Mouse (Mus musculus): ENCODE results near the gene Apol6. TPM values are rescaled to one million over a fixed set of nuclear protein-coding genes. Genes with fewer than 3 reads are reported as not detected.

The Apol6 gene
- not detected in 2 replicates for polyA plus RNA-seq (2011; ENCODE audit: insufficient read depth, insufficient read length, low read depth, missing spikeins)

GRCm38 (mm10) chr15:77044597-77045320, at the start of gene Apol6:
Gene Apol6 (plus strand): TSS chr15:77044729.
- Histone ChIP-seq H3K36me3 (ENCODE audit: control insufficient read depth, insufficient read depth, low read length, poor library complexity, severe bottlenecking) (no peaks in the 10 kb centered on the region), H3K27me3 (ENCODE audit: control insufficient read depth, insufficient read depth, low read length, poor library complexity, severe bottlenecking) (no peaks in the 10 kb centered on the region), H3K9ac (ENCODE audit: low read depth, poor library complexity, severe bottlenecking) (no peak within 1 kb of the TSS), H3K4me3 (ENCODE audit: low read depth, low read length) (no peak within 1 kb of the TSS), H3K27ac (ENCODE audit: insufficient read depth, low read length) (no peak within 1 kb of the TSS), H3K4me1 (ENCODE audit: control insufficient read depth, insufficient read depth, low read length) (no peaks in the 10 kb centered on the region), H3K9me3 (replicated peaks; ENCODE audit: control insufficient read depth, insufficient read depth, low read length, poor library complexity, severe bottlenecking) (no peaks in the 10 kb centered on the region)
- TF ChIP-seq EP300 (IDR thresholded peaks at IDR 0.05; ENCODE audit: insufficient read depth, low read depth, low read length) = no peak
- TF ChIP-seq POLR2A (IDR thresholded peaks at IDR 0.05; ENCODE audit: insufficient read depth, low read length) = no peak
- TF ChIP-seq CTCF (IDR thresholded peaks at IDR 0.05; ENCODE audit: low read depth, low read length) = no peak

- Histone ChIP-seq H3K4me3 (ENCODE audit: low read depth, low read length) (no peak overlapping the region), H3K27ac (ENCODE audit: insufficient read depth, low read length) (no peak overlapping the region), H3K36me3 (ENCODE audit: control insufficient read depth, insufficient read depth, low read length, poor library complexity, severe bottlenecking) (no peaks in the 10 kb centered on the region), H3K4me1 (ENCODE audit: control insufficient read depth, insufficient read depth, low read length) (peaks cover 2% of the 10 kb centered on the region), H3K9me3 (replicated peaks; ENCODE audit: control insufficient read depth, insufficient read depth, low read length, poor library complexity, severe bottlenecking) (no peaks in the 10 kb centered on the region), H3K27me3 (ENCODE audit: control insufficient read depth, insufficient read depth, low read length, poor library complexity, severe bottlenecking) (no peaks in the 10 kb centered on the region), H3K9ac (ENCODE audit: low read depth, poor library complexity, severe bottlenecking) (no peak overlapping the region)
- TF ChIP-seq POLR2A (IDR thresholded peaks at IDR 0.05; ENCODE audit: insufficient read depth, low read length) = no peak
- no peak for TF ChIP-seq EP300 (IDR thresholded peaks at IDR 0.05; ENCODE audit: insufficient read depth, low read depth, low read length)
- TF ChIP-seq CTCF (IDR thresholded peaks at IDR 0.05; ENCODE audit: low read depth, low read length) = no peak
Observed at GRCm38 (mm10) chr15:76998048-76998447, 46.5 kb upstream of the Apol6 start.

- H3K4me1 ChIP-seq (ENCODE audit: control insufficient read depth, insufficient read depth, low read length) = peaks cover 2% of the 10 kb centered on the region
- H3K9me3 ChIP-seq (replicated peaks; ENCODE audit: control insufficient read depth, insufficient read depth, low read length, poor library complexity, severe bottlenecking) = no peaks in the 10 kb centered on the region
- H3K27ac ChIP-seq (ENCODE audit: insufficient read depth, low read length) = no peak overlapping the region
- H3K9ac ChIP-seq (ENCODE audit: low read depth, poor library complexity, severe bottlenecking) = peak overlapping the region; percentile 3; the same call in 1 of the 2 replicates
- H3K4me3 ChIP-seq (ENCODE audit: low read depth, low read length) = peak overlapping the region; percentile 22
- H3K27me3 ChIP-seq (ENCODE audit: control insufficient read depth, insufficient read depth, low read length, poor library complexity, severe bottlenecking) = no peaks in the 10 kb centered on the region
- H3K36me3 ChIP-seq (ENCODE audit: control insufficient read depth, insufficient read depth, low read length, poor library complexity, severe bottlenecking) = no peaks in the 10 kb centered on the region
- peak; percentile 17 for TF ChIP-seq CTCF (IDR thresholded peaks at IDR 0.05; ENCODE audit: low read depth, low read length)
- no peak for TF ChIP-seq POLR2A (IDR thresholded peaks at IDR 0.05; ENCODE audit: insufficient read depth, low read length)
- no peak for TF ChIP-seq EP300 (IDR thresholded peaks at IDR 0.05; ENCODE audit: insufficient read depth, low read depth, low read length)
Observed at GRCm38 (mm10) chr15:76998878-76999588, 45.5 kb upstream of the Apol6 start.

GRCm38 (mm10) chr15:77003173-77003867, 41.2 kb upstream of the Apol6 start:
- no peaks in the 10 kb centered on the region for H3K36me3 ChIP-seq (ENCODE audit: control insufficient read depth, insufficient read depth, low read length, poor library complexity, severe bottlenecking)
- no peaks in the 10 kb centered on the region for H3K27me3 ChIP-seq (ENCODE audit: control insufficient read depth, insufficient read depth, low read length, poor library complexity, severe bottlenecking)
- no peak overlapping the region for H3K9ac ChIP-seq (ENCODE audit: low read depth, poor library complexity, severe bottlenecking)
- no peak for TF ChIP-seq CTCF (IDR thresholded peaks at IDR 0.05; ENCODE audit: low read depth, low read length)
- TF ChIP-seq POLR2A (IDR thresholded peaks at IDR 0.05; ENCODE audit: insufficient read depth, low read length) = no peak
- no peak for TF ChIP-seq EP300 (IDR thresholded peaks at IDR 0.05; ENCODE audit: insufficient read depth, low read depth, low read length)
- no peaks in the 10 kb centered on the region for H3K4me1 ChIP-seq (ENCODE audit: control insufficient read depth, insufficient read depth, low read length)
- H3K9me3 ChIP-seq (replicated peaks; ENCODE audit: control insufficient read depth, insufficient read depth, low read length, poor library complexity, severe bottlenecking) = no peaks in the 10 kb centered on the region
- no peak overlapping the region for H3K27ac ChIP-seq (ENCODE audit: insufficient read depth, low read length)
- H3K4me3 ChIP-seq (ENCODE audit: low read depth, low read length) = no peak overlapping the region

- H3K4me3 ChIP-seq (ENCODE audit: low read depth, low read length) = no peak overlapping the region
- no peak overlapping the region for H3K9ac ChIP-seq (ENCODE audit: low read depth, poor library complexity, severe bottlenecking)
- H3K4me1 ChIP-seq (ENCODE audit: control insufficient read depth, insufficient read depth, low read length) = no peaks in the 10 kb centered on the region
- H3K27me3 ChIP-seq (ENCODE audit: control insufficient read depth, insufficient read depth, low read length, poor library complexity, severe bottlenecking) = no peaks in the 10 kb centered on the region
- no peak overlapping the region for H3K27ac ChIP-seq (ENCODE audit: insufficient read depth, low read length)
- no peaks in the 10 kb centered on the region for H3K9me3 ChIP-seq (replicated peaks; ENCODE audit: control insufficient read depth, insufficient read depth, low read length, poor library complexity, severe bottlenecking)
- TF ChIP-seq EP300 (IDR thresholded peaks at IDR 0.05; ENCODE audit: insufficient read depth, low read depth, low read length) (no peak), POLR2A (IDR thresholded peaks at IDR 0.05; ENCODE audit: insufficient read depth, low read length) (no peak), CTCF (IDR thresholded peaks at IDR 0.05; ENCODE audit: low read depth, low read length) (peak; percentile 94)
- H3K36me3 ChIP-seq (ENCODE audit: control insufficient read depth, insufficient read depth, low read length, poor library complexity, severe bottlenecking) = no peaks in the 10 kb centered on the region
Observed at GRCm38 (mm10) chr15:77003868-77004215, 40.7 kb upstream of the Apol6 start.
